Mouse (Mus musculus) monocyte, adult 59 days (primary cell): Measurements from ENCODE around the gene Bcl6b. TPM values are rescaled to one million over a fixed set of nuclear protein-coding genes. Genes with fewer than 3 reads are reported as not detected.

ENCODE experiments used
- total RNA-seq, 2 experiments: library from RNA; stranded (reverse); gene quantifications; one replicate each; pipeline ENCODE4 v1.2.4; 2023

The Bcl6b gene
- not detected for total RNA-seq

GRCm38 (mm10) chr11:70229260-70230010 lies at the start of gene Bcl6b:
Gene Bcl6b, minus strand, starts transcription at chr11:70229798.

DNA sequence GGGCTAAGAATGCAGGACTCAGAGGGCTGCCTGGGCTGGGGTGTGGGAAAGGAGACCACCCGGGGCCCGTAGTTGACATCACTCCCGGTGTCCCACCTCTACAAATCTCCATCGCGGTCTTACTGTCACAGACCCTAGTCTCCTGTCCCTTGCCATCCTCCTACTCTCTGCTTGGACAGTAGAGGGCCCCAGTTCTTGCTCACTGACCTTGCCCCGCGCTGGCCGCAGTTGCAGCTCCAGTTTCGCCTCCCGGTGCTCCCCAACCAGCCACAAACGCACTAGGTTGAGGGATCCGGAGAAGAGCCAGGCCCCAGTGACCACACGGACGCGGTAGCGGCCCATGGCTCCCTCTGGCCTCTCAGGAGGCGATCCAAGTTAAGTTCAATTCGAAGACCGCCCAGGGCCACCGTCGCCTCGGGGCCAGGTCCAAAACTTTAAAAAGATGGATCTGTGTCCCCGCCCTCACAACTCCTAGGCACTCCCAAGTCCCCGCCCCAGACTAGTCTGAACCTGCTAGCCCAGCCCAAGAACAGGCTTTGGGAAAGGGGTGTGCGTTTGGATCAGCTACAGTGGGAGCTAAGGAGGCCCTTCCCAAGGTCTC lies 25.4 kb upstream of the Bcl6b start, which contains the start of gene Alox12:
Gene Alox12 (minus strand): TSS at position 423 of the 601 bp plus-strand sequence.

DNA sequence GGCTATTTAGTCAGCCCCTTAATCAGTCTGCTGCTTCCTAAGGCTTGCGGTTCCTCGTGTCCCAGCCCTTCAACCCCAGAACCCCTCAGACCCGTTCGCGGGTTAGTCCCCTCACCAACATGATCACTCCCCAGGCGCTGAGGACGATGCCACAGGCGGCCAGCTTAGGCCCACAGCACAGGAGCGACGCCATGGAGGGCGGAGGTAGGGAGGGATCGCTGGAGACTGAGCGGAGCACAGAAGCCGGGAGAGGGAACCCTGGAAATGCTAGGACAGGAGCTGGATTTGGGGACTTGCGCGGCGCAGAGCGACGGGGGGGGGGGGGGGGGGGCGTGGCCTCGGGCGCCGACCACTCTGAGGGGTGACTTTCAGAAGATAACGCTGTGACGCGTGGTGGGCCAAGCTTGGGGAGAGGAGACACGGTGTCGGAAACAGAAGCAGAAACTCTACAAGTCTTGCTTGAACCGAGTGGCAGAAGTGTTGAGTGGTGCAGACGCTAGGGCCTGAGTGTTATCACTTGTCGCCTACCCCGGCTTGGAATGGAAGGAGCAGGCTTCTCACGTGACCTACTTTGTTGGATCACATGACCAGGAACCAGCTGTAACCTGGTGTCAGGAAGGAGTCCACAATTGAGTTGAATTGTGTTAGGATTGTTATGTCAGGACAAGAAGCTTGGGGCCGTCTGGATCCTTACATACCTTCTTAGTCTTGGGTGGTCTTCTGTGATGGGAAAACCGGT lies 10.1 kb upstream of the Bcl6b start, which contains the start of the genes Gm21988 and Rnasek:
Gene Gm21988 (minus strand): TSS at position 290 of the 739 bp plus-strand sequence.
Gene Rnasek (minus strand): TSS at position 302 of the 739 bp plus-strand sequence.

GRCm38 (mm10) chr11:70237457-70238167 lies 8.0 kb upstream of the Bcl6b start, which contains the start of gene 0610010K14Rik:
Gene 0610010K14Rik, minus strand, starts transcription at chr11:70237914.

DNA sequence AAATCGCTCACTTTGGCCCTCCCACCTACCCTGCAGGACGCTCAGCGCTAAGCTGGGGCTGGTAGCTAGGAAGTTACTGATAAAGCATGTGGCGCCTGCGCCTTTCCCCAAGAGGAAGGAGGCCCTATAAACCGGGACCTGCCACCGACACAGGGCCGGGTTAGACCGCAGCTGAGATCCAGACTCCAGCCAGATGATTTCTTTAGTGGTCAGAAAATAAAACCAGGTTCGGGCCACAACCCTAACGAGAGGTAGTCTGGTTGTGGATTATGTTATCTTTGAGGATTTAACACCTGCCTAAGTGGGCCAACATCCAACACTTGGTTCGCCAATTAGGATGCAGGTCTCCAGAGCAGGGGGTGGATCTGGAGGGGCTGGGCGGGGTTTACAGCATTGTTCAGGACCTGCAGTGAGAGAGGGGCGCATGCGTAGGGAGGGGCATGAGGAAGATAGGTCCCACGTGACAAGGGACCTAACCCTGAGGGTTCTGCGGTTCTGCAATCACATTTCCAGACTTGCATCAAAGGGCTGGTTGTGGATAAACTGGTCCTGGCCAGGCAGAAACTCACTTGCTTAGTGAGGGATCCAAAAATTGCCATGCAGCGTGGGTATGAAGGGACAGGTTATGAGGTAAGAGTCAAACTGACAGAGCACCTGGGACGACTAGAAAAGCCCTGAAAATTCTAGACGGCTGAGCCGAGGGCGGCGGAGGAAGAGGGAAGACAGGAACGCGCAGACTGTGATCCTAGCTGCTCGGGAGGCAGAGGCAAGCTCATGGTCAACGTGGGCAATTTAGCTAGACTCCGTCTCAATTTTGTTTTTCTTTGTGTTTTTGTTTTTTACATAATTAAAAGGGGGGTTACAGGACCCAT lies 8.6 kb downstream of the Bcl6b start, which contains the start of gene Slc16a13:
Gene Slc16a13 (minus strand): TSS at position 334 of the 872 bp plus-strand sequence.

DNA sequence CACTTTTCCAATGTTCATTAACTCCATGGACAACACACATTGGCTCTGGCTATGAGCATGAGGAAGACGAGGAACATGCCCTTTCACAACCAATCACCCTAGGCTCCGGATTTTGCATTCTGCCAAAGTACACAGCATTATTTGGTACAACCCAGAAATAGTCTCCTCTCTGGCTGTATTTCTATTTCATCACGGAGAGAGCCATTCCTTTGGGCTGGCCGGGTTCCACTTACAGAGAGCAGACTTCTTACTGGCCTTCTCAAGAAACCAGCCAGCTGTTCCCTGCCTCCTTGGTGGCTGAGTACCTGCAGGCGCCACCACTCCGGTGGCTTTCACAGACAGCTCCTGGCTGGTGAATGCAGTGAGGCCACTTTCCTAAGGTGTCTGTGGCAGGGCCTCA lies 17.2 kb downstream of the Bcl6b start, which contains the start of gene Slc16a11:
Gene Slc16a11 (plus strand): TSS at position 330 of the 400 bp plus-strand sequence.

Other genes with a start within 250 kb of the Bcl6b start
- gene Ctdnep1, start 248.6 kb downstream of the Bcl6b start, total RNA-seq, result 100 to 1,000 TPM; 107 to 143 TPM
- gene Elp5, start 247.3 kb downstream of the Bcl6b start, total RNA-seq, result 10 to 100 TPM; 44.3 to 49.5 TPM
- gene Gabarap, start 238.7 kb downstream of the Bcl6b start, total RNA-seq, result 100 to 1,000 TPM; 469 to 485 TPM
- 10 to 100 TPM; 64.3 to 77.5 TPM for gene Phf23, start 234.0 kb downstream of the Bcl6b start, total RNA-seq
- 10 to 100 TPM; 30.2 to 33.6 TPM for gene Dvl2, start 229.2 kb downstream of the Bcl6b start, total RNA-seq
- gene Acadvl, start 214.4 kb downstream of the Bcl6b start, total RNA-seq, result 10 to 100 TPM; 43.9 to 56.5 TPM
- 10 to 100 TPM; 11.0 to 19.4 TPM for gene Dlg4, start 212.9 kb downstream of the Bcl6b start, total RNA-seq
- gene Asgr1, start 175.7 kb downstream of the Bcl6b start, total RNA-seq, result not detected
- gene Asgr2, start 137.2 kb downstream of the Bcl6b start, total RNA-seq, result 1 to 10 TPM; 3.7 to 3.8 TPM
- gene Mgl2, start 99.5 kb downstream of the Bcl6b start, total RNA-seq, result 1 to 10 TPM; 7.0 to 7.1 TPM
- gene Clec10a, start 73.6 kb downstream of the Bcl6b start, total RNA-seq, result 10 to 100 TPM; 57.0 to 63.9 TPM
- not detected for gene Slc16a11, start 17.0 kb downstream of the Bcl6b start, total RNA-seq
- 1 to 10 TPM; 4.2 to 6.0 TPM for gene Slc16a13, start 8.7 kb downstream of the Bcl6b start, total RNA-seq
- gene 0610010K14Rik, start 8.1 kb upstream of the Bcl6b start, total RNA-seq, result 10 to 100 TPM; 43.5 to 48.2 TPM
- gene Gm21988, start 10.0 kb upstream of the Bcl6b start, total RNA-seq, result 1 to 10 TPM; 4.6 to 5.0 TPM
- 100 to 1,000 TPM; 119 to 173 TPM for gene Rnasek, start 10.0 kb upstream of the Bcl6b start, total RNA-seq
- under 1 TPM in 1 of 2 experiments, not detected in 1; 0.21 TPM for gene Alox12, start 25.6 kb upstream of the Bcl6b start, total RNA-seq
- gene Alox12e, start 92.8 kb upstream of the Bcl6b start, total RNA-seq, result not detected
- 10 to 100 TPM; 12.3 to 36.9 TPM for gene Alox15, start 122.2 kb upstream of the Bcl6b start, total RNA-seq
- 10 to 100 TPM; 15.9 to 18.6 TPM for gene Pelp1, start 180.2 kb upstream of the Bcl6b start, total RNA-seq
- gene Arrb2, start 202.8 kb upstream of the Bcl6b start, total RNA-seq, result 100 to 1,000 TPM; 313 to 322 TPM
- gene Med11, start 222.1 kb upstream of the Bcl6b start, total RNA-seq, result 10 to 100 TPM; 39.5 to 44.4 TPM
- gene Zmynd15, start 229.6 kb upstream of the Bcl6b start, total RNA-seq, result 1 to 10 TPM; 1.0 to 1.8 TPM
- 10 to 100 TPM; 51.6 to 62.4 TPM for gene Cxcl16, start 230.2 kb upstream of the Bcl6b start, total RNA-seq